Mouse (Mus musculus) midbrain, embryonic 13.5 days (tissue): ENCODE results near the gene Cep78. TPM values are rescaled to one million over a fixed set of nuclear protein-coding genes. Genes with fewer than 3 reads are reported as not detected.

Experiments
- ATAC-seq: fragments of 200-750 bp; cut with Nextera tagmentation; 2 replicates; pipeline ENCODE4 v1.8.0; 2017; ENCODE audit warnings: mild to moderate bottlenecking, moderate TSS enrichment, moderate library complexity
- H3K27ac ChIP-seq: fragments of 300-500 bp; sonication (generic); 2 replicates; pipeline ENCODE4 v1.5.1; 2015; ENCODE audit warnings: inconsistent platforms, mild to moderate bottlenecking, moderate library complexity
- H3K27me3 ChIP-seq: fragments of 300-500 bp; sonication (generic); 2 replicates; pipeline ENCODE4 v1.6.1; 2015; ENCODE audit warnings: mild to moderate bottlenecking, inconsistent platforms
- H3K36me3 ChIP-seq: fragments of 300-500 bp; sonication (generic); 2 replicates; pipeline ENCODE4 v1.6.1; 2015; ENCODE audit warnings: mild to moderate bottlenecking, inconsistent platforms
- H3K4me1 ChIP-seq: fragments of 300-500 bp; sonication (generic); replicated peaks from 2 replicates; pipeline ENCODE4 v1.6.1; 2015; ENCODE audit warnings: inconsistent platforms
- H3K4me2 ChIP-seq: fragments of 300-500 bp; sonication (generic); replicated peaks from 2 replicates; pipeline ENCODE4 v1.6.1; 2015; ENCODE audit warnings: moderate library complexity, mild to moderate bottlenecking, inconsistent platforms
- H3K4me3 ChIP-seq: fragments of 300-500 bp; sonication (generic); replicated peaks from 2 replicates; pipeline ENCODE4 v1.5.1; 2015; ENCODE audit warnings: mild to moderate bottlenecking, inconsistent platforms
- H3K9ac ChIP-seq: fragments of 300-500 bp; sonication (generic); replicated peaks from 2 replicates; pipeline ENCODE4 v1.6.1; 2015; ENCODE audit warnings: mild to moderate bottlenecking, inconsistent platforms
- H3K9me3 ChIP-seq: fragments of 300-500 bp; sonication (generic); 2 replicates; pipeline ENCODE4 v1.6.1; 2016; ENCODE audit warnings: mild to moderate bottlenecking, inconsistent platforms
- WGBS: fragments of 180-500 bp; shearing (Covaris S2); methylation state at CpG from one replicate; pipeline ENCODE4 v1.1.7; 2015; 5-methylcytosine and 5-hydroxymethylcytosine counted together
- polyA plus RNA-seq: library from polyadenylated mRNA; unstranded; fragments of >200 nt; fragmentation: Nextera tagmentation; extraction: Ambion mirVana; gene quantifications from 2 replicates; pipeline ENCODE4 v1.2.1, GENCODE M21; 2015

Gene Cep78
- polyA plus RNA-seq, 1 experiment from 2014 or later, result 45.4 TPM

- Histone ChIP-seq H3K27me3 (no peaks in the 10 kb centered on the region), H3K36me3 (peaks cover 77% of the 10 kb centered on the region), H3K9ac (no peak overlapping the region), H3K27ac (no peak overlapping the region), H3K4me1 (no peaks in the 10 kb centered on the region), H3K4me2 (no peak overlapping the region), H3K9me3 (no peaks in the 10 kb centered on the region), H3K4me3 (no peak overlapping the region)
- WGBS, result 93% methylated on average over 17 of the region's 17 CpGs
- no peak for ATAC-seq
These were observed 21.6 kb downstream of the Cep78 start for GRCm38 (mm10) chr19:15963011-15963695.

- Histone ChIP-seq H3K4me2 (no peak overlapping the region), H3K9ac (no peak overlapping the region), H3K9me3 (no peaks in the 10 kb centered on the region), H3K27me3 (no peaks in the 10 kb centered on the region), H3K4me1 (no peaks in the 10 kb centered on the region), H3K4me3 (no peak overlapping the region), H3K27ac (no peak overlapping the region), H3K36me3 (peaks cover 70% of the 10 kb centered on the region)
- ATAC-seq, result no peak
- WGBS, result 91% methylated on average over 13 of the region's 13 CpGs
These were observed 22.5 kb downstream of the Cep78 start for GRCm38 (mm10) chr19:15962313-15962712.

GRCm38 (mm10) chr19:15950225-15950624 is 34.6 kb downstream of the Cep78 start:
- Histone ChIP-seq H3K4me2 (no peak overlapping the region), H3K27ac (no peak overlapping the region), H3K36me3 (peaks cover 14% of the 10 kb centered on the region), H3K9ac (no peak overlapping the region), H3K4me3 (no peak overlapping the region), H3K4me1 (no peaks in the 10 kb centered on the region), H3K9me3 (no peaks in the 10 kb centered on the region), H3K27me3 (no peaks in the 10 kb centered on the region)
- WGBS, result 71% methylated on average over 3 of the region's 3 CpGs
- peak; percentile 53; the same call in 1 of the 2 replicates for ATAC-seq

- Histone ChIP-seq H3K9me3 (no peaks in the 10 kb centered on the region; the same call in 1 of the 2 replicates), H3K27ac (no peak overlapping the region), H3K36me3 (peaks cover 5% of the 10 kb centered on the region; the same call in 1 of the 2 replicates), H3K4me2 (no peak overlapping the region), H3K27me3 (no peaks in the 10 kb centered on the region), H3K4me3 (no peak overlapping the region), H3K9ac (no peak overlapping the region), H3K4me1 (no peaks in the 10 kb centered on the region)
- ATAC-seq, result no peak
- WGBS, result 97% methylated on average over 1 of the region's 1 CpGs
These were observed 35.9 kb downstream of the Cep78 start for GRCm38 (mm10) chr19:15948867-15949266.

GRCm38 (mm10) chr19:15948426-15948825 is 36.4 kb downstream of the Cep78 start:
- ATAC-seq, result no peak
- Histone ChIP-seq H3K4me1 (no peaks in the 10 kb centered on the region), H3K4me3 (no peak overlapping the region), H3K9me3 (no peaks in the 10 kb centered on the region; the same call in 1 of the 2 replicates), H3K4me2 (no peak overlapping the region), H3K36me3 (peaks cover 3% of the 10 kb centered on the region; the same call in 1 of the 2 replicates), H3K27ac (no peak overlapping the region), H3K27me3 (no peaks in the 10 kb centered on the region), H3K9ac (no peak overlapping the region)
- 89% methylated on average over 7 of the region's 7 CpGs for WGBS

- Histone ChIP-seq H3K27me3 (no peaks in the 10 kb centered on the region), H3K27ac (no peak within 1 kb of the TSS), H3K4me1 (no peaks in the 10 kb centered on the region), H3K9me3 (no peaks in the 10 kb centered on the region; the same call in 1 of the 2 replicates), H3K9ac (no peak within 1 kb of the TSS), H3K36me3 (no peaks in the 10 kb centered on the region), H3K4me2 (no peak within 1 kb of the TSS), H3K4me3 (no peak within 1 kb of the TSS)
- no peak for ATAC-seq
- 86% methylated on average over 7 of the region's 7 CpGs for WGBS
These were observed 37.6 kb downstream of the Cep78 start, which contains the start of gene Psat1 for GRCm38 (mm10) chr19:15947237-15947636. Psat1 (minus strand) TSS chr19:15947337.

- H3K9ac ChIP-seq, result no peak overlapping the region
- H3K9me3 ChIP-seq, result no peaks in the 10 kb centered on the region; the same call in 1 of the 2 replicates
- 79% methylated on average over 10 of the region's 10 CpGs for WGBS
- no peak overlapping the region for H3K27ac ChIP-seq
- H3K4me2 ChIP-seq, result no peak overlapping the region
- no peak overlapping the region for H3K4me3 ChIP-seq
- no peaks in the 10 kb centered on the region for H3K36me3 ChIP-seq
- H3K4me1 ChIP-seq, result no peaks in the 10 kb centered on the region
- no peak for ATAC-seq
- H3K27me3 ChIP-seq, result no peaks in the 10 kb centered on the region
These were observed 38.1 kb downstream of the Cep78 start for GRCm38 (mm10) chr19:15946663-15947062.

- Histone ChIP-seq H3K4me1 (no peaks in the 10 kb centered on the region), H3K36me3 (no peaks in the 10 kb centered on the region), H3K9me3 (no peaks in the 10 kb centered on the region; the same call in 1 of the 2 replicates), H3K27ac (no peak overlapping the region), H3K4me3 (no peak overlapping the region), H3K4me2 (no peak overlapping the region), H3K9ac (no peak overlapping the region), H3K27me3 (no peaks in the 10 kb centered on the region)
- no peak for ATAC-seq
- 68% methylated on average over 7 of the region's 7 CpGs for WGBS
These were observed 41.7 kb downstream of the Cep78 start for GRCm38 (mm10) chr19:15943117-15943423.

GRCm38 (mm10) chr19:15942421-15943116 is 42.2 kb downstream of the Cep78 start:
- no peaks in the 10 kb centered on the region for H3K4me1 ChIP-seq
- no peaks in the 10 kb centered on the region for H3K27me3 ChIP-seq
- 44% methylated on average over 11 of the region's 11 CpGs for whole genome bisulfite sequencing
- no peak overlapping the region for H3K9ac ChIP-seq
- H3K36me3 ChIP-seq, result no peaks in the 10 kb centered on the region
- no peaks in the 10 kb centered on the region; the same call in 1 of the 2 replicates for H3K9me3 ChIP-seq
- no peak for ATAC-seq
- H3K4me3 ChIP-seq, result no peak overlapping the region
- no peak overlapping the region for H3K27ac ChIP-seq
- H3K4me2 ChIP-seq, result no peak overlapping the region

- Histone ChIP-seq H3K4me3 (no peak overlapping the region), H3K36me3 (no peaks in the 10 kb centered on the region), H3K4me2 (no peak overlapping the region), H3K9me3 (no peaks in the 10 kb centered on the region; the same call in 1 of the 2 replicates), H3K4me1 (no peaks in the 10 kb centered on the region), H3K9ac (no peak overlapping the region), H3K27ac (no peak overlapping the region), H3K27me3 (no peaks in the 10 kb centered on the region)
- 82% methylated on average over 8 of the region's 8 CpGs for WGBS
- no peak for ATAC-seq
These were observed 43.4 kb downstream of the Cep78 start for GRCm38 (mm10) chr19:15941399-15941798.

- Histone ChIP-seq H3K4me1 (peaks cover 29% of the 10 kb centered on the region), H3K9ac (peak overlapping the region; percentile 36; the same call in 1 of the 2 replicates), H3K9me3 (no peaks in the 10 kb centered on the region), H3K4me2 (peak overlapping the region; percentile 95), H3K27ac (peak overlapping the region; percentile 83), H3K36me3 (no peaks in the 10 kb centered on the region), H3K27me3 (peaks cover 7% of the 10 kb centered on the region; the same call in 1 of the 2 replicates), H3K4me3 (peak overlapping the region; percentile 74)
- WGBS, result 5% methylated on average over 4 of the region's 4 CpGs
- peak; percentile 60 for ATAC-seq
These were observed 59.1 kb downstream of the Cep78 start for GRCm38 (mm10) chr19:15925719-15926045.

- H3K36me3 ChIP-seq, result no peaks in the 10 kb centered on the region
- H3K4me3 ChIP-seq, result peak overlapping the region; percentile 74
- no peaks in the 10 kb centered on the region for H3K9me3 ChIP-seq
- H3K27me3 ChIP-seq, result peaks cover 7% of the 10 kb centered on the region; the same call in 1 of the 2 replicates
- peaks cover 29% of the 10 kb centered on the region for H3K4me1 ChIP-seq
- peak overlapping the region; percentile 70 for H3K9ac ChIP-seq
- peak overlapping the region; percentile 95 for H3K4me2 ChIP-seq
- ATAC-seq, result peak; percentile 98
- peak overlapping the region; percentile 83 for H3K27ac ChIP-seq
- WGBS, result under 1% methylated on average over 43 of the region's 43 CpGs
These were observed 59.7 kb downstream of the Cep78 start for GRCm38 (mm10) chr19:15924866-15925718.
